Mouse (Mus musculus): ENCODE measurements around the gene Ubald2. TPM values are rescaled to one million over a fixed set of nuclear protein-coding genes. Genes with fewer than 3 reads are reported as not detected.

Gene Ubald2
- polyA plus RNA-seq, 1 experiment from 2014 or later: 29.8 TPM

DNA sequence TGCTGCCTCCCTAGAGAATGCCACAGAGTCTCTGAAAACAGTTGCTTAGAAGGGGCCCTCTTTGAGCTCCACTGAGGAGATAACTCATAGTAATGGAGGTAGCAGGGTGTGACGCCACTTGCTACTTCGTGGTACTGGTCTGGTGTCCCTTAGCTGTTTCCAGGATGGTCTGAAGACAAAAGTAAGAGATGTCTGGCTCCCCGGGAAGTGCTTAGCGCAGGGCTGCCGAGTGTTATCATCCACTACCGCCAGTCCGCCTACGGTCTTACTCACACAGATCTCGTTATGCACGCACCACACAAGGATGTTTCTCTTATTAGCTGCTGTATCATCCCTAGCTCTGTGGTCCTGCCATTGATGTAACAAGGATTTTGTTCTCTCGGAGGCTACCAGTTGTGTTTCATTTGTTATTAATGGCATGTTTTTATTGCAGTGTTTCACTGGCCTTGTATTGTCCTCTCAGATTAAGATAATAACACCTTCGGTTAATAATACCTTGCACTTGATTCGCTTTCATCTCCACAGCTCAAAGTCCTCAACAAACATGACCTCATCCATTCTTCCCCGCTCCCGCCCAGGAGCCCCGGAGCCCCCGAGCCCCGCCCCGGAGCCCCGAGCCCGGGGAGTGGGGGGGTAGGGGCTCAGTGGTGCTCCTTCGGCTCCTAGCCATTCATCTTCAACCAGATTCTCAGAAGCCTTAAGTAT is 3.0 kb upstream of the Ubald2 start:
- Histone ChIP-seq H3K36me3 (replicated peaks; ENCODE audit: insufficient read depth, low read length) (peaks cover 10% of the 10 kb centered on the region), H3K27ac (ENCODE audit: low read depth) (no peak overlapping the region), H3K4me2 (ENCODE audit: low read depth, low read length) (peak overlapping the region; percentile 31), H3K9ac (replicated peaks) (0 out of 2 replicates have a peak overlapping the region, but pooled peaks have one; percentile 34), H3K9me3 (ENCODE audit: low read length) (no peaks in the 10 kb centered on the region), H3K27me3 (ENCODE audit: insufficient read depth, low read length) (no peaks in the 10 kb centered on the region), H3K4me3 (ENCODE audit: low read depth, low read length) (peak overlapping the region; percentile 22; the same call in 1 of the 2 replicates), H3K4me1 (ENCODE audit: insufficient read depth) (peaks cover 43% of the 10 kb centered on the region)
- DNase-seq: no peak
- no peak for TF ChIP-seq EP300 (IDR thresholded peaks at IDR 0.05; ENCODE audit: low read depth)
- TF ChIP-seq CTCF (IDR thresholded peaks at IDR 0.05; ENCODE audit: low read depth): no peak
- no peak for ATAC-seq
- 35% methylated on average over 22 of the region's 22 CpGs for WGBS (ENCODE audit: insufficient replicate concordance)

DNA sequence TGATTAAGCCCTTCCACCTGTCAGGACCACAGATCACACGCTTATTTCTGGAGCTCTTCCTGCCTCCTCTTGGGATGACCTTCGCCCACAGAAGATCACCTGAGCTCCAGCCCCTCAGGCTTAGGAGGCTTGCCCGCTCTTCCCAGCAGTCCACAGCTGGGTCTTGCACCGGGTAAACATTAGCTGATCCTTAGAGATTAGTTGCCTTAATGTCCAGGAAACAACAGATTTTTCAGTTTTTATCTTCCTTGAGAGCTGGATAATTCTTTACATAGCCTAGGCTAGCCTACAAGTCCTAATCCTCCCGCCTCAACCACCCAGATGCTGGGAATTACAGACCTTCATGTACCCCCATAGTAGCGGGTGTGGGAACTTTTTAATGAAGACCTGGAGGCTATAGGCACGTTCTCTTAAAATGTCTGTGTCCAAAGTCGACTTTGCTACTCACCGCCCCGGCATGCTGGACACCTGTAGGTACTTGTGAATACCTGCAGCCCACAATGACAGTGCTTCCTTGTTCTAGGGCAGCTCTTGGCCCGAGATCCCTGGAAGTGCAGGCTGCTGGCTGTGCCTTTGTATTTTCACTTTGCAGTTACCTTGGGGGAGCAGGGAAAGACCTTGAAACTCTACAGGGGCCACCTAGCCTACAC is 2.3 kb upstream of the Ubald2 start:
- no peaks in the 10 kb centered on the region for H3K9me3 ChIP-seq (ENCODE audit: low read length)
- H3K4me3 ChIP-seq (ENCODE audit: low read depth, low read length): peak overlapping the region; percentile 22; the same call in 1 of the 2 replicates
- no peak overlapping the region for H3K27ac ChIP-seq (ENCODE audit: low read depth)
- ATAC-seq (no peak), DNase-seq (no peak)
- WGBS (ENCODE audit: insufficient replicate concordance): 56% methylated on average over 11 of the region's 11 CpGs
- H3K27me3 ChIP-seq (ENCODE audit: insufficient read depth, low read length): no peaks in the 10 kb centered on the region
- 0 out of 2 replicates have a peak overlapping the region, but pooled peaks have one; percentile 34 for H3K9ac ChIP-seq (replicated peaks)
- H3K4me2 ChIP-seq (ENCODE audit: low read depth, low read length): peak overlapping the region; percentile 31
- peaks cover 50% of the 10 kb centered on the region for H3K4me1 ChIP-seq (ENCODE audit: insufficient read depth)
- no peak for TF ChIP-seq CTCF (IDR thresholded peaks at IDR 0.05; ENCODE audit: low read depth)
- TF ChIP-seq EP300 (IDR thresholded peaks at IDR 0.05; ENCODE audit: low read depth): no peak
- peaks cover 16% of the 10 kb centered on the region for H3K36me3 ChIP-seq (replicated peaks; ENCODE audit: insufficient read depth, low read length)

DNA sequence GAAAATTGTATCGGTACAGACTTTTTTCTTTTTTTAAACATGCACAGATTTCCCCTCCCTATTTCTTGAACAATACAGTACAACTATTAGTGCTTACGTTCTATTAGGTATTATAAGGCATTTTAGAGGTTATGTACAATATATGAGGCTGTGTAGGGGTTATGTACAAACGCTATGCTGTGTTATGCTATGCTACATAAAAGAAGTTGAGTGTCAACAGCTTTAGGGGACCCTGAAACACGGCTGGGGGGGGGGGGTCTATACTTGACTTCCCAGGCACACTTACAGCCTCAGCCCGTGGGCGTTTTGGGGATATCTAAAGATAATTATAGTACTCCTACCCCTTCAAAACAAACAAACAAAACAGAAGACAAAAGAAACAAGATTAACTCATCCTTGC is 1.8 kb upstream of the Ubald2 start:
- whole genome bisulfite sequencing (ENCODE audit: insufficient replicate concordance): 71% methylated on average over 6 of the region's 6 CpGs
- Histone ChIP-seq H3K9ac (replicated peaks) (no peak overlapping the region), H3K27me3 (ENCODE audit: insufficient read depth, low read length) (no peaks in the 10 kb centered on the region), H3K27ac (ENCODE audit: low read depth) (no peak overlapping the region), H3K36me3 (replicated peaks; ENCODE audit: insufficient read depth, low read length) (peaks cover 22% of the 10 kb centered on the region), H3K4me3 (ENCODE audit: low read depth, low read length) (no peak overlapping the region), H3K9me3 (ENCODE audit: low read length) (no peaks in the 10 kb centered on the region), H3K4me1 (ENCODE audit: insufficient read depth) (peaks cover 55% of the 10 kb centered on the region), H3K4me2 (ENCODE audit: low read depth, low read length) (no peak overlapping the region)
- TF ChIP-seq CTCF (IDR thresholded peaks at IDR 0.05; ENCODE audit: low read depth) (no peak), EP300 (IDR thresholded peaks at IDR 0.05; ENCODE audit: low read depth) (no peak)
- DNase-seq (no peak), ATAC-seq (no peak)

DNA sequence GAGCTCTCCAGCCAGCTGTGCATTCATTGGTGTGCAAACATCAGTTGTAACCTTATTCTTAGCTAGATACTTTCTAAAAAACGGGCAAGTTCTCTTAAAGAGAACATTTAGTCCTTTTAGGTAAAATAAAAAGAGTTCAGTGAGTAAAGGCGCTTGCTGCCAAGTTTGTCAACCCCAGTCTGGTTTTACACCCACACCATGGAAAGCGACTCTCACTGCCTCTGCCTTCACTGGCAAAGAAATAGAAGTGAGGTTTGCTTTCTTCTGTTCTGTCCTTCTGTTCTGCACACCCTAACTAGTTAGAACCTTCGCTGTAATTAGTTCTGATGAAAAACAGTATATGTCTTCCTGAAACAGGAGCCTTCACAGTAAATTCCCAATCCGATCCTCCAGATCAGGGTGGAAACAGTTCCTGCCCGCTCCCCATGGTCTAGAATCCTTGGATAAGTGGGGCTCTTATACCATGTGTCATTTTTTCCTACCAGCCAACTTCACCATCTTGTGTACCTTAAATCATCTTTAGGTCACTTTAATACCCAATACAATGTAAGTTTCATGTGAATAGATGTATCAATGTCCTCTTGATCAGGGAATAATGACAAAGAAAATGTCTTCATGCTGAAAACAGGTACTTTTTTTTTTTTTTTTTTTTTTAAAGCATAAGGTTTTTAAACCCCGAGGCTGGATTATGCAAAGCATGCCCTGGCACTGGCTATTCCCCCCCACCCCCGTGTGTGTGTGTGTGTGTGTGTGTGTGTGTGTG is 1.1 kb upstream of the Ubald2 start:
- no peak for TF ChIP-seq EP300 (IDR thresholded peaks at IDR 0.05; ENCODE audit: low read depth)
- TF ChIP-seq CTCF (IDR thresholded peaks at IDR 0.05; ENCODE audit: low read depth): no peak
- Histone ChIP-seq H3K4me1 (ENCODE audit: insufficient read depth) (peaks cover 62% of the 10 kb centered on the region), H3K9ac (replicated peaks) (no peak overlapping the region; the same call in 1 of the 2 replicates), H3K9me3 (ENCODE audit: low read length) (no peaks in the 10 kb centered on the region), H3K27me3 (ENCODE audit: insufficient read depth, low read length) (no peaks in the 10 kb centered on the region), H3K4me2 (ENCODE audit: low read depth, low read length) (peak overlapping the region; percentile 59), H3K27ac (ENCODE audit: low read depth) (no peak overlapping the region; the same call in 1 of the 2 replicates), H3K4me3 (ENCODE audit: low read depth, low read length) (no peak overlapping the region), H3K36me3 (replicated peaks; ENCODE audit: insufficient read depth, low read length) (peaks cover 28% of the 10 kb centered on the region)
- ATAC-seq (no peak), DNase-seq (no peak)
- WGBS (ENCODE audit: insufficient replicate concordance): 65% methylated on average over 8 of the region's 8 CpGs

DNA sequence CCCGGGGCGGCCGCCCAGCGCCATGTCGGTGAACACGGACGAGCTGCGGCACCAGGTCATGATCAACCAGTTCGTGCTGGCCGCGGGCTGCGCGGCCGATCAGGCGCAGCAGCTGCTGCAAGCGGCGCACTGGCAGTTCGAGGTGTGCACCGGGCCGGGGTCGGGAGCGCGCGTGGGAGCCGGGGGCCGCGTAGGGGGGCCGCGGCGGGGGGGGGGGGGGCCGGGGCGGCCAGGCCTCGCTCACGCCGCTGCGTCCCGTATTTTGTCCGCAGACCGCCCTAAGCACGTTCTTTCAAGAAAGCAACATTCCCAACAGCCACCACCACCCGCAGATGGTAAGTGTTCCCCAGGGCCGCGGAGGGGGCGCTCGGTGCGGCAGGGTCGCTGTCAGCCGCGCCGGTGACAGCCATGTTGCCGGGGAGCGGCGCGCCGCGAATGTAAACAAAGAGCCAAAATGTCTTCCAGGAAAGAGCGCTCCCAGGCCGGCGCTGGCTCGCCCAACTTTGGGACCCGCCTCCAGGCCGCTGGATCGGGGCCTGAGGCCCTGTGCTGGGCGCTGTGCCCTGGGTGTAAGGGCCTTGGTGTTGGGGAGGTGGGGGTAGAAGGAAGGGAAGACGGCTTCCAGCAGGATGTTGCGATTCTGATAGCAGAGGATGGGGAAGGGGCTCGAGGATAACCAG is 533 bp downstream of the Ubald2 start:
- Histone ChIP-seq H3K27ac (ENCODE audit: low read depth) (peak overlapping the region; percentile 98), H3K9ac (replicated peaks) (peak overlapping the region; percentile 95), H3K36me3 (replicated peaks; ENCODE audit: insufficient read depth, low read length) (peaks cover 35% of the 10 kb centered on the region), H3K4me1 (ENCODE audit: insufficient read depth) (peaks cover 52% of the 10 kb centered on the region), H3K4me3 (ENCODE audit: low read depth, low read length) (peak overlapping the region; percentile 85), H3K9me3 (ENCODE audit: low read length) (no peaks in the 10 kb centered on the region), H3K4me2 (ENCODE audit: low read depth, low read length) (peak overlapping the region; percentile 90), H3K27me3 (ENCODE audit: insufficient read depth, low read length) (no peaks in the 10 kb centered on the region)
- WGBS (ENCODE audit: insufficient replicate concordance): under 1% methylated on average over 31 of the region's 67 CpGs
- peak; percentile 81 for DNase-seq
- TF ChIP-seq CTCF (IDR thresholded peaks at IDR 0.05; ENCODE audit: low read depth): no peak
- TF ChIP-seq EP300 (IDR thresholded peaks at IDR 0.05; ENCODE audit: low read depth): no peak
- peak; percentile 9; the same call in 1 of the 2 replicates for ATAC-seq
